Mouse (Mus musculus) intestine, postnatal 0 days (tissue): ENCODE measurements around the gene Dscam. TPM values are rescaled to one million over a fixed set of nuclear protein-coding genes. Genes with fewer than 3 reads are reported as not detected.

Experiments
- ATAC-seq: fragments of 200-750 bp; cut with Nextera tagmentation; 2 replicates; pipeline ENCODE4 v1.8.0; 2017; ENCODE audit warnings: mild to moderate bottlenecking, moderate TSS enrichment, moderate library complexity
- H3K27ac ChIP-seq: fragments of 300-500 bp; sonication (generic); 2 replicates; pipeline ENCODE4 v1.5.1; 2014; ENCODE audit warnings: mild to moderate bottlenecking, low read depth, low read length, moderate library complexity
- H3K27me3 ChIP-seq: fragments of 300-500 bp; sonication (generic); replicated peaks from 2 replicates; pipeline ENCODE4 v1.6.1; 2014; ENCODE audit warnings: low read length, mixed read lengths; ENCODE audit not compliant: control insufficient read depth, insufficient read depth
- H3K36me3 ChIP-seq: fragments of 300-500 bp; sonication (generic); 2 replicates; pipeline ENCODE4 v1.6.1; 2014; ENCODE audit warnings: mild to moderate bottlenecking, moderate library complexity; ENCODE audit not compliant: control insufficient read depth, insufficient read depth
- H3K4me1 ChIP-seq: fragments of 300-500 bp; sonication (generic); replicated peaks from 2 replicates; pipeline ENCODE4 v1.6.1; 2014; ENCODE audit warnings: antibody characterized with exemption, low read length, mixed read lengths; ENCODE audit not compliant: control insufficient read depth, insufficient read depth
- H3K4me2 ChIP-seq: fragments of 300-500 bp; sonication (generic); replicated peaks from 2 replicates; pipeline ENCODE4 v1.6.1; 2014; ENCODE audit warnings: low read depth, mild to moderate bottlenecking, moderate library complexity
- H3K4me3 ChIP-seq: fragments of 300-500 bp; sonication (generic); 2 replicates; pipeline ENCODE4 v1.5.1; 2014; ENCODE audit warnings: low read depth, low read length
- H3K9ac ChIP-seq: fragments of 300-500 bp; sonication (generic); 2 replicates; pipeline ENCODE4 v1.6.1; 2014; ENCODE audit warnings: mild to moderate bottlenecking, low read depth, low read length
- H3K9me3 ChIP-seq: fragments of 300-500 bp; sonication (generic); 2 replicates; pipeline ENCODE4 v1.6.1; 2016; ENCODE audit warnings: mixed run types; ENCODE audit not compliant: control insufficient read depth
- CTCF ChIP-seq: sonication (generic); IDR thresholded peaks from 2 replicates; pipeline ENCODE4 v1.5.1; 2016; ENCODE audit warnings: low read depth, mild to moderate bottlenecking, control low read depth, antibody characterized with exemption, moderate library complexity
- WGBS: fragments of 180-500 bp; shearing (Covaris S2); extraction: QIAGEN DNeasy Blood & Tissue Kit; methylation state at CpG from one replicate; pipeline ENCODE4 v1.1.7; 2014; 5-methylcytosine and 5-hydroxymethylcytosine counted together
- polyA plus RNA-seq: library from polyadenylated mRNA; unstranded; fragments of >200 nt; fragmentation: Nextera tagmentation; extraction: Ambion mirVana; gene quantifications from 2 replicates; pipeline ENCODE4 v1.2.1, GENCODE M21; 2015

Dscam gene
- polyA plus RNA-seq, 1 experiment from 2014 or later: 0.25 TPM

DNA sequence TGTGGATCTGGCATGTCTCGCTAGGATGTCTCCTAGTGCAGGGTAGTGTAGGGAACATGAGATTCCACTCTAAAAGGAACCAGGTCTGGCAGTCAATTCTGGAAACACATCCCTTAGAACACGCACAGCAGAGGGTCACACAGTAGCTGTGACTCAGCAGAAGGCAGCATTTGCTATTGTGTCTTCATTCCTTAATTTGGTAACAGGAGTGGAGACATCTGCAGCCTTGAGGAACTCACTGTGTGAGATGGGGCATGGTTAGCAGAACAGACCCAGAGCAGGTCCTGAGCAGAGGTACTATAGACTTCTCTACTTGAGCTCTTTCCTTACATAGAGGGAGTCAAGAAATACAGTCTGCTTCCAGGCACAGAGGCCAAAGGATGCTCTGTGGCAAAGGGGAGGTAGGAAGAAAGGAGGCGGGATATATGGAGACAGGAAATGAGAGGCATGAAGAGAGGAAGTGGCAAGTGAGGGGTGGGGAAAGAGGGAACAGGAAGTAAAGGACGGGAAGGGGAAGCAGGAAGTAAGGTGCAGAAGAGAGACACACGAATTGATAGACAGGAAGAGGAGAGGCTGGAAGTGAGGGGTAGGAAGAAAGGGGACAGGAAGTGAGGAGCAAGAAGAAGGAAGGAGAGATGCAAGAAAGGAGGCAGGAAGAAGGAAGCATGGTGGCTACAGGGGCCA lies 488.1 kb downstream of the Dscam start:
- TF ChIP-seq CTCF: no peak
- Histone ChIP-seq H3K36me3 (no peaks in the 10 kb centered on the region), H3K9me3 (no peaks in the 10 kb centered on the region), H3K4me2 (no peak overlapping the region), H3K4me3 (no peak overlapping the region), H3K4me1 (no peaks in the 10 kb centered on the region), H3K9ac (no peak overlapping the region), H3K27ac (no peak overlapping the region), H3K27me3 (no peaks in the 10 kb centered on the region)
- WGBS: 70% methylated on average over 5 of the region's 5 CpGs
- no peak for ATAC-seq

DNA sequence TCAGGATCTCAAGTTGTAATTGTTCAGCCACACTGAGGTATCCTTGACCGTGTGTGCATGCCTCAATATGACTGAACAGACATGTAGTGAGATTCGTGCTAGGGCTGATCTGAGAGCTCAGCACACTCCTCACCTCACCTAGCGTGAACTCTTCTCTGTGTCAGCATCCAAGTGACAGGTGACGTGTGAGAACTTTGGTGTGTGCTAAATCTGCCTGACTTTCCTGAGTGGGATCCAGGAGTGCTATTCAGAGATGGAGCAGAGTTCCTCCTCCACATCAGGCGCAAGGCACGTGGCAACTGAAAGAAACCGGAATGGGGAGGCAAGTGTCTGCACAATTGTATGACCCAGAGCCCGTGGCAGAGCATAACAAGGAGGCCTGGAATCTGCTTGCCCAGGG lies 490.6 kb downstream of the Dscam start:
- no peaks in the 10 kb centered on the region for H3K9me3 ChIP-seq
- 82% methylated on average over 8 of the region's 8 CpGs for WGBS
- no peak overlapping the region for H3K9ac ChIP-seq
- ATAC-seq: no peak
- no peaks in the 10 kb centered on the region for H3K4me1 ChIP-seq
- H3K27ac ChIP-seq: no peak overlapping the region
- H3K4me3 ChIP-seq: no peak overlapping the region
- no peaks in the 10 kb centered on the region for H3K27me3 ChIP-seq
- no peak overlapping the region for H3K4me2 ChIP-seq
- TF ChIP-seq CTCF: no peak
- no peaks in the 10 kb centered on the region for H3K36me3 ChIP-seq

DNA sequence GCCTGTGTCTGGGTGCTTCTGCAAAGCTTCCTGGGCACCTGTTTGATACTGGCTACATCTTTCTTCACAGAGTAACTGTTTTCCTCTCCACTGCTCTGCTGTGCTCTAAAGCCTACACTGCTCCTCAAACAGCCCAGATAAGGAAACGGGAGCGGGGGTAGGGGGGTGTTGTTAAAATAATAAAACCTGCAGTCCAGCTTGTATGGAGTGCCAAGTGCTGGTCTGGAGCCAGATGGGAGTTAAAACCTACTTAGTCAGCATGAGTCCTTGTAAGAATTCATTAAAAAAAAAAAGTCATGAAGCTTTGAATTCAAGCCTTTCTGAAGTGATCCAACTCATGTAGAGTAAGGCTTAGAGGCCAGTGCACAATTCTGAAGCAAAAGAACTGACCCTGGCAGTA lies 493.1 kb downstream of the Dscam start:
- 32% methylated on average over 2 of the region's 2 CpGs for WGBS
- TF ChIP-seq CTCF: no peak
- H3K4me3 ChIP-seq: no peak overlapping the region
- no peak overlapping the region for H3K9ac ChIP-seq
- no peaks in the 10 kb centered on the region for H3K4me1 ChIP-seq
- H3K27me3 ChIP-seq: no peaks in the 10 kb centered on the region
- ATAC-seq: no peak
- H3K36me3 ChIP-seq: no peaks in the 10 kb centered on the region
- H3K27ac ChIP-seq: no peak overlapping the region
- H3K9me3 ChIP-seq: no peaks in the 10 kb centered on the region
- no peak overlapping the region for H3K4me2 ChIP-seq

DNA sequence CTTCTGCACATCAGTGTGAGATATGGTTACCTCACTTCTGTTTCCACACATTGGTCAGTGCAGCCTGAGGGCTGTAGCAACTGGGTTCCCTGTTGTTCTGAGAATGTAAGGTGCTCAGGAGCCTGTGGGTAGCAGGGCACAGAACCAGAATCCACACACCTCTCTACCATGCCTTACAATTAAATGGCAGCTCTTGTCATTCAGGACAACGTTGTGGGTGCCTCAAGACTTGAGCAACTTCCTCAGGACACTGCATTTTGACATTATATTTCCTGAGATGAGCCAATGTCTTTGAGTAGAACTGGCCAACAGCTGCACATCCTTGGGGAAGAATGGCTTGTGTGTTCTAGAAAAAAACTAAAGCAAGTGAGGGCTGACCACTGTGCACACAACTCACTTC lies 493.9 kb downstream of the Dscam start:
- ATAC-seq: no peak
- H3K27me3 ChIP-seq: no peaks in the 10 kb centered on the region
- H3K9me3 ChIP-seq: no peaks in the 10 kb centered on the region
- no peak overlapping the region for H3K9ac ChIP-seq
- H3K4me3 ChIP-seq: no peak overlapping the region
- no peaks in the 10 kb centered on the region for H3K4me1 ChIP-seq
- 65% methylated on average over 1 of the region's 1 CpGs for WGBS
- TF ChIP-seq CTCF: no peak
- no peaks in the 10 kb centered on the region for H3K36me3 ChIP-seq
- no peak overlapping the region for H3K27ac ChIP-seq
- no peak overlapping the region for H3K4me2 ChIP-seq

DNA sequence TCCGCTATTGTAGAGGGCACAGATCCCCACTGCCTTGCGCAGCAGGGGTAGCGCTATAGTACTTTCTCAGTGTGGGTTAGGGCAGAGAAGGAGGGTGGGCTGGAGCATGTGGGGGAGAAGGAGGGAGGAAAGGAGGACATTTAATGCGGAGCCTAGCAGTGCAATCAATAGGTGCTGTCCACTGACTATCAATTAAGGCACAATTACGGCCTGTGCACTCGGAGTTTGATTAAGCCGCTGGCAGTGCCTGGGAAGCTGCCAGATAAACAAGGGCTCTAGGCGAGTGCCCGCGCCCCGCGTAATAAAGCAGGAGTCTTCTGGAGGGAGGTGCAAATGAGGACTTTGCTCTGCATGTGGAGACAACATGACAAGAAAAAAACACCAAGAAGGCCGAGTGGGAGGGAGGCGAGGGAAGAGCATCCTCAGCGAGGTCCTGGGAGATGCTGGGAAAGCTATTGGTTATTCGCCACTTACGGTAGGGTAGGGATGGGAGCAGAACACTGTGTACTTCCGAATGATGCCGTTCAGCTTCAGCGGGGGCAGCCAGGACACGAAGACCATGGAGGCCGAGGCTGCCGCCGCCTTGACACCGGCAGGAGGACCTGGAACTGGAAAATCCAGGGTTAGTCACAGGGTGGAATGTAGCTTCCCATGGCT lies 497.2 kb downstream of the Dscam start:
- H3K9ac ChIP-seq: no peak overlapping the region

DNA sequence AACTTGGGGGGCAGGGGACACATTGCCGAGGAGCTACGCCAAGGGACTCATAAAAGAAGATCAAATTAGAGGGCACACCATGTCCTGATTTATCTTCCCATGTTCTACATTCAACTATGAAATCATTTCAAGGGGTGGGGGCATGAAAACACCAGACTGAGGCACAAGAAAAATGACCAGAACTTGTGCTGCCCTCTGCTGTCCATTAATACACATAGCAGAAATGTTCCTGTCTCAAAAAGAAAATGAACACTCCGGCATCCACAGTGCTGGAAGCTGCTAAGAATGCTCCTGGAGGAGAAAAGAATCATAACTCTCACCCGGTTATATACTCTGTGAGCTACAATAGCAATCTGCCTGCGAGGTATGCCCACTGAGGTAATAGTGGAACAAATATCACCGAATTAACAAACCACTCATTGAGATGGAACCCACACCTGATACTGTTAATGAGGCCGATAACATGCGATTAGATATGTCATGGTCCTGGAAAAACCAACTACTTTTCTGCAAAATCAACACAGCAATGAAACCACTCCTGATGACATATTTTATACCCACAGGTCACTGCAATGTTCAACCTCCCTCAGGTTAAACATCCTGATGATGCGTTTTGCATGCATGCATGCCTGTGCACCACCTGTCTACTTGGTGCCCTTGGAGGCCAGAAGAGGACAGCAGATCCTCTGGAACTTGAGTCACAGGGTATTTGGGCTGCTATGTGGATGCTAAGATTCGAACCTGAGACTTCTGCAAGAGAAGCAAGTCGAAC lies 498.8 kb downstream of the Dscam start:
- WGBS: 58% methylated on average over 11 of the region's 11 CpGs
- Histone ChIP-seq H3K4me3 (no peak overlapping the region), H3K9ac (no peak overlapping the region), H3K27ac (no peak overlapping the region), H3K9me3 (no peaks in the 10 kb centered on the region), H3K4me2 (no peak overlapping the region), H3K36me3 (no peaks in the 10 kb centered on the region), H3K4me1 (no peaks in the 10 kb centered on the region), H3K27me3 (no peaks in the 10 kb centered on the region)
- peak; percentile 80 for TF ChIP-seq CTCF
- no peak for ATAC-seq

More for the DNA sequence above, 497.2 kb downstream of the Dscam start:
- no peak overlapping the region for H3K4me2 ChIP-seq
- no peaks in the 10 kb centered on the region for H3K9me3 ChIP-seq
- TF ChIP-seq CTCF: no peak
- H3K4me1 ChIP-seq: no peaks in the 10 kb centered on the region
- WGBS: 71% methylated on average over 25 of the region's 25 CpGs
- no peak overlapping the region for H3K4me3 ChIP-seq
- no peak for ATAC-seq
- no peaks in the 10 kb centered on the region for H3K36me3 ChIP-seq
- H3K27ac ChIP-seq: no peak overlapping the region
- H3K27me3 ChIP-seq: no peaks in the 10 kb centered on the region
